Mouse (Mus musculus) CD4-positive, CD25-positive, alpha-beta regulatory T cell, adult 2 months (primary cell): ENCODE measurements around the gene Fam129c.

Experiments used
- DNase-seq: peaks from one replicate; pipeline ENCODE4 v3.0.0-alpha.2; 2012; ENCODE audit warnings: low read depth, low spot score

Gene Fam129c

GRCm38 (mm10) chr8:71610822-71611651, 13.6 kb downstream of the Fam129c start, which contains the start of gene Colgalt1:
Colgalt1 (plus strand) TSS chr8:71610998.
- peak; percentile 98 for DNase-seq

GRCm38 (mm10) chr8:71612141-71612540, 14.7 kb downstream of the Fam129c start:
- no peak for DNase-seq

GRCm38 (mm10) chr8:71613418-71613817, 16.0 kb downstream of the Fam129c start:
- DNase-seq, result no peak

GRCm38 (mm10) chr8:71619786-71620185, 22.3 kb downstream of the Fam129c start:
- DNase-seq, result no peak

- no peak for DNase-seq
These were observed 27.6 kb downstream of the Fam129c start for GRCm38 (mm10) chr8:71625088-71625487.

- DNase-seq, result no peak
These were observed 29.3 kb downstream of the Fam129c start for GRCm38 (mm10) chr8:71626753-71627152.

GRCm38 (mm10) chr8:71627265-71628099, 30.0 kb downstream of the Fam129c start:
- DNase-seq, result no peak

GRCm38 (mm10) chr8:71628396-71629095, 31.1 kb downstream of the Fam129c start:
- DNase-seq, result no peak

- DNase-seq, result peak; percentile 95
These were observed 31.7 kb downstream of the Fam129c start for GRCm38 (mm10) chr8:71629096-71629697.

- peak; percentile 59 for DNase-seq
These were observed 32.3 kb downstream of the Fam129c start for GRCm38 (mm10) chr8:71629781-71630212.

- DNase-seq, result no peak
These were observed 33.3 kb downstream of the Fam129c start for GRCm38 (mm10) chr8:71630761-71631160.

- DNase-seq, result no peak
These were observed 34.4 kb downstream of the Fam129c start for GRCm38 (mm10) chr8:71631897-71632296.

- DNase-seq, result peak; percentile 81
These were observed 35.7 kb downstream of the Fam129c start for GRCm38 (mm10) chr8:71633164-71633563.

GRCm38 (mm10) chr8:71633981-71634667, 36.7 kb downstream of the Fam129c start:
- peak; percentile 84 for DNase-seq

GRCm38 (mm10) chr8:71637149-71638095, 40.0 kb downstream of the Fam129c start:
- no peak for DNase-seq

GRCm38 (mm10) chr8:71638321-71638720, 40.9 kb downstream of the Fam129c start:
- DNase-seq, result no peak

GRCm38 (mm10) chr8:71639318-71639717, 41.9 kb downstream of the Fam129c start:
- DNase-seq, result no peak

- DNase-seq, result no peak
These were observed 48.1 kb downstream of the Fam129c start for GRCm38 (mm10) chr8:71645510-71645909.

GRCm38 (mm10) chr8:71654600-71654999, 57.2 kb downstream of the Fam129c start:
- peak; percentile 67 for DNase-seq
